Mouse (Mus musculus) spleen, postnatal 0 days (tissue): ENCODE measurements around the gene Gm20815. TPM values are rescaled to one million over a fixed set of nuclear protein-coding genes. Genes with fewer than 3 reads are reported as not detected.

Experiments used
- polyA plus RNA-seq: library from polyadenylated mRNA; unstranded; fragments of >200 nt; fragmentation: Nextera tagmentation; extraction: Ambion mirVana; gene quantifications from 2 replicates; pipeline ENCODE4 v1.2.1, GENCODE M21; 2015

The Gm20815 gene
- not detected in 2 replicates for polyA plus RNA-seq

DNA sequence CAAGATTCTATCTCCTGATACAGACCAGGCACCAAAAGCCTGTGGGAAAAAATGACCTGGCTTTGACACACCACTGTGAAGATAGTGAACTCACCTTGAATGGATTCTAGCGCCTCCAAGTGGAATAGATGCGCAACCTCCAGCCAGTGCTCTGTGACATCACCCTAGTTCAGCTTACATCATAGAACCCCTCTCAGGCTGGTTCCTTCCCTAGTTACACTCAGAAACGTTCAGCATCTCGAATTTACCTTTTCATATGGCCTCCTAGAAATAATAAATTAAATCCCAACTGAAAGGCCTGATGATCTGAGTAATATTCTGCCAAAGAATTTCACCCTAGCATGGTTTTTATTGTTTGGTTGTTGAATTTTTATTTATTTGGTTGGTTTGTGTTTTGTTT lies at the start of gene Gm20815:
Gene Gm20815 (minus strand): TSS at position 101 of the 400 bp plus-strand sequence.

